Mouse (Mus musculus): ENCODE data around the gene Neurl4.
"Not testable (repeated sequence)": the region's sequence is repeated elsewhere in the genome, so short reads cannot be mapped to it uniquely, and the experiment has no call there.

The Neurl4 gene

DNA sequence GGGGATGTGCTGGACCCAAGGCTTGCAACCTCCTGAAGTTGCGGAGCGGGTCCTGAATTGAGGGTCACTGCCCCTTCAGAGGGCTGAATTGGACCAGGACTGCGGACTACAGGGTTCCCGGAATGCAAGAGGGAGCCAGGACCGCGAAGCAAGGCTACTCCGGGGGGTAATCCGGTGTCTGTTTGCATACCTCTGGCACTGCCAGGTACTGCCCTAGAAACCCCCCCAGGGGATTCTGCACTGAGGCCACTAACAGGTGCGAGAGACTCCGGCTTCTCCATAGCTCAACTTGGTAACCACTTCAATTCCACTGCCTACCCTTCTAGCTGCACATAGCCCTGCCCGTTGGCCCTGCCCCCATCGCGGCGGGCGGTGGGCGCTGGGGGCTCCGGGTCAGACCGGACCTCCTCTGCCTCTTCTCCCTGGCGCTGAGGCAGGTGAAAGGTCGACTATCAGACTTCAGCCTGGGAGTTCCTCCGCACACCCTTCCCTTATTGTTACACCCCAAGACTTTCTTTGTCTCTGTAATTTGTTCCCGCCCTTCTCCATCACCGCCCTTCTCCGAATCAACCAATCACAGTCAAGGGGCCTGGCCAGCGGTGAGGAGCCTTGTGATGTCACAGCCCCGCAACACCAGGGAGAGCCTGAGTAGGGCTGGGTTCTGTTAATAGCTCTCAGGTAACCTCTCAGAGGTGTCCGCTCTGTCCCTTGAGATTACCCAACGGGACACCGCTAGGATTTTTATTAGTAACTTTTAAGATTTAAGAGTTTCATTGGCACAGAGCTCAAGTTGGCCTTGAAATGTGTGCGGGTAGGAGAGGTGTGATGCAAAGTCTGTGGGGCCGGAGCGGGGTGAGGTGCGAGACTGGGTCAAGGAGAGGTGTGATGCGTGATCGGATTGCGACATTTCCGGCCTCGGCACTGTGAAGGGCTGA is at the start of gene Neurl4, which contains the start of gene 2810408A11Rik:
Gene Neurl4 (plus strand): TSS at position 602 of the 935 bp plus-strand sequence.
Gene 2810408A11Rik (minus strand): TSS at position 517 of the 935 bp plus-strand sequence.
- DNase-seq (ENCODE audit: low read depth, low spot score), result peak; percentile 78

DNA sequence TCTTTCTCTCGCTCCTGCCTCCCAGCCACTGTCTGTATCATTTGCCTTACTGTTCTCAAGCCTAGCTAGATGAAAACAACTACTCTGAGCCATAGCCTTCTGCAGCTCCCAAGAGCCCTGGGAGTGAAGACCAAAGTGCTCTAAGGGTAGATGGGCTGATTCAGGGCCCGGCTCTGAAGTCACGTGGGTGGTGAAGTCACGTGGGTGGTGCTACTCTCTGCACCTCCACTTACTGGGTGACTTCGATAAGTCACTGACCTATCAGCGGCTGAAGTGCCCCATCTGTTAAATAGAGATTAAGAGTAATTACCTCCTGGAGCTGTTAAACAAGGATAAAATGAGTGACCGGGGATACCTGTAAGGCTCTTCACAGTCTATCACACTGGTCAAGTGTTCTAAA is 46.9 kb upstream of the Neurl4 start:
- no peak for DNase-seq (ENCODE audit: low read depth, low spot score)

DNA sequence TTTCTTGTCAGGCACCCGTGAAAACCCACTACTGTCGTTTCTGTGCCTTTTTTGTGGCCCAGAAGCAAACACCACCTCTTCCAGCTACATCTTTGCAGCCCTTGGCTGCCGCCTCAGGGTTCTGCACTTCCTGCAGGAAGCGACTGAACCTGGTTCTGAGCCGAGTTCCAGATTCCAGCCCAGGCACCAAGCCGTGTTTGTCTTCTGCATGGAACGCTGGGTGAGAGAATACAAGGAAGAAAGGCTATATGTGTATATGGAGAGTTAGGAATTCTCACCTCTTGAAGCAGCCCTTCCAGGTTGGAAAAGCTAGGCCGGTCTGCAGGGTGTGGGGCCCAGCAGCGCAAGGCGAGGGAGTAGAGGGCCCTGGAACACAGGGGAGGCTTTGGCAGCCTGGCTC is 46.2 kb upstream of the Neurl4 start:
- DNase-seq (ENCODE audit: low read depth, low spot score), result no peak

DNA sequence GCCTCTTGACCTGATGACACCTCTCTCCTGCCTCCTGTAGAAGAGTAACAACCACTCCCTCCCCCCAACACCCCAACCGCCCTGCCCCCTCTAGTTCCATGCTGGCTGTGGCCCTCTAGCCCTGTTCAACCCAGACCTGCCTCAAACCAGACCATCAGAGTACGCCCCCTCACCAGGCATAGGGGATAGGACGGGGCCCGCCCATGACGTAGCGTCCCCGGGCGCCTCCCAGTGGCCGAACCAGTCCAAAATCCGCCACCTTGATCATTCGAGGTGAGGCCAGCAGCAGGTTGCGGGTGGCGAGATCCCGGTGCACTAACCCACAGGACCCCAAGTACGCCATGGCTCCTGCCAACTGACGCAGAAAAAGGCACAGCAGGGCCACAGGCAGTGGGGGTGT is 45.5 kb upstream of the Neurl4 start:
- no peak for DNase-seq (ENCODE audit: low read depth, low spot score)

GRCm38 (mm10) chr11:69858113-69858998 is 42.5 kb upstream of the Neurl4 start, which contains the start of gene Tnk1:
Tnk1 (minus strand) TSS chr11:69858730.
- DNase-seq (ENCODE audit: low read depth, low spot score), result no peak

GRCm38 (mm10) chr11:69863729-69864128 is 37.1 kb upstream of the Neurl4 start:
- DNase-seq (ENCODE audit: low read depth, low spot score), result not testable (repeated sequence)

GRCm38 (mm10) chr11:69864138-69864860 is 36.6 kb upstream of the Neurl4 start:
- DNase-seq (ENCODE audit: low read depth, low spot score), result no peak

DNA sequence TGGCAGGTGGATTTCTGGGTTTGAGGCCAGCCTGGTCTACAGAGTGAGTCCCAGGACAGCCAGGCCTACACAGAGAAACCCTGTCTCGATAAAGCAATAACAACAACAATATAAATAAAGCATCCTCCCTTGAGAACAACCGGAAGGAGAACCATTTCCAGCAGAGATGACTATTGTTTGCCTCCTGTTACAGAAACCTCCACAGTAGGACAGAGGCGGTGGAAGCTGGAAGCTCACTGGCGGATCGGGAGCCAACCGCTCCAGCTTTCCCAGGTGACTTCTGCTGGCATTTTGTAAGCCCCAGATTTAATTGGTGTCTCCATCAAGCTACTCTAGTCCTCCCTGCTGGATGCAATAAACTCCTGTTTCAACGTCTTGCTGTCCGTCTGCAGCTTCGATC is 35.3 kb upstream of the Neurl4 start:
- DNase-seq (ENCODE audit: low read depth, low spot score), result no peak

GRCm38 (mm10) chr11:69867335-69867734 is 33.5 kb upstream of the Neurl4 start:
- DNase-seq (ENCODE audit: low read depth, low spot score), result no peak

DNA sequence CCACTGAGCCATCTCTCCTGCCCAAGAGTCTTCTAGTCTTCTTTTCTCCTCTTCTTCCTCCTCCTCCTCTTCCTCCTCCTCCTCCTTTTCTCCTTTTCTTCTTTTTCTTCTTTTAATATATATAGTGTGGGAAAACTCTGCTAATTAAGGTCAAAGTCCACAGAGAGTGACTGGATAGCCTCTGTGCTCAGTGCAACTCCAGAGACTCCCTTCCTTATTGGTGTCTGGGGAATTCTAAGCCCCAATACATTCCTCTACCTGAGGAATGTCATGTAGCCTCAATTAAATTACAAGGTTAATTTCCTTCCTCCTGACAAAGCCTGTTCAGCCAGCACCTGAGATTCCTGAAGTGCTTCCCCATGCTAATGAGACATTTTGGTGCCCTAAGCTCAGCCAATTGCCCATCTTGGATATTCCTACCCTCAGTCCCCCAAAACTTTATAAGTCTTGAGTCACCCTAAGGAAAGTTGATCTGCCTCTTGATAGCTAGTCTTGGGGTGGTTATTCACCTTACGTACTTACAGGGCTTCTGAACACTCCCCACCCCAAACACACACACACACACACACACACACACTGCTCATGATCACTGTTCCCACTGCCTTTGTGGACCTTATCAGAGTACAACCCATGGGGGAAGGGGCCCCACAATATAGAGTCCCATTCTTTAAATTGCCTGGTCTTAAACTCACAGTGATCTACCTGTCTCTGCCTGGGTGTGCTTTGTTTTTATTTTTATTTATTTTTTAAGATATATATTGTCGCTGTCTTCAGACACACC is 30.4 kb upstream of the Neurl4 start:
- no peak for DNase-seq (ENCODE audit: low read depth, low spot score)

- DNase-seq (ENCODE audit: low read depth, low spot score), result no peak
Measured at GRCm38 (mm10) chr11:69871822-69872221, 29.1 kb upstream of the Neurl4 start.

DNA sequence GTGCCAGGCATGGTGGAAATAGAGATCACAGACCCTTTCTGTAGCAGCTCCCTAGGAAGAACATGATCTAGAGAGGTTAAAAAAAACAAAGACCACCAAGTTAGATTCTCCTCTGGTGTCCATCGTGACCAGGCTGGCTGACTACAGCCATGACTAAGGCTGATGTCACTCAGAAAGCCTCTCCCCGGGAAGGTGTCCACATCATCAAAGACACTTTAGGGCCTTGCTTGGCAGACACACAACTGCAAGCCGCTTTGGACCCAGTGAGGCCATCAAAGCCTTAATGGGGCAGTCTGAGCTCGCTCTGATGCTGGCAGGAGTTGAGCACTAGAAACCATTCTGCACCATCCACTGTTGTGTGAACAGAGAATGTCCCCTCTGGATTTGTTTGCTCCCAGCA is 28.4 kb upstream of the Neurl4 start:
- DNase-seq (ENCODE audit: low read depth, low spot score), result no peak

- no peak for DNase-seq (ENCODE audit: low read depth, low spot score)
Measured at GRCm38 (mm10) chr11:69876186-69876585, 24.7 kb upstream of the Neurl4 start.

- peak; percentile 60 for DNase-seq (ENCODE audit: low read depth, low spot score)
Measured at GRCm38 (mm10) chr11:69876867-69877266, 24.0 kb upstream of the Neurl4 start.

DNA sequence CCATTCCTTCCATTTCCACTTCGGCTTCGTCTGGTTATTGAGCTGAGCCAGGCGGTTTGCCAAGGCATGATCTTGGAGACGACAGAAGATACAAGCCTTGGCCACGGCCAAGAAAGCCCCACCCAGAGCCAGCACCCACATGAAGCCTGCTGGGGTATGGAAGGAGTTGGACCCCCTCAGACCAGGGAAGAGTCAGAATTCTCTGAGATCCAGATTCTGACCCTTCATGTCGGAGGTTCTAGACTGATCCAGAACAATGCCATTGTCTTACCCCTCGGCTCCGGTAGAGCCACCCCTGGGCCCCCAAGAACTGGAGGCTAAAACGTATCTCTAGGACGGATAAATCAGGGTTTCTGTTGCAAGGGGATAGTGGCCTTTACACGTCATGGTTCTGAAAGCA is 23.0 kb upstream of the Neurl4 start, which contains the start of gene Tmem95:
Gene Tmem95 (minus strand): TSS at position 141 of the 400 bp plus-strand sequence.
- no peak for DNase-seq (ENCODE audit: low read depth, low spot score)

GRCm38 (mm10) chr11:69878399-69878798 is 22.5 kb upstream of the Neurl4 start:
- DNase-seq (ENCODE audit: low read depth, low spot score), result no peak

- no peak for DNase-seq (ENCODE audit: low read depth, low spot score)
Measured at GRCm38 (mm10) chr11:69878952-69879351, 21.9 kb upstream of the Neurl4 start.

GRCm38 (mm10) chr11:69879711-69880110 is 21.2 kb upstream of the Neurl4 start:
- DNase-seq (ENCODE audit: low read depth, low spot score), result no peak

GRCm38 (mm10) chr11:69880506-69880852 is 20.4 kb upstream of the Neurl4 start:
- DNase-seq (ENCODE audit: low read depth, low spot score), result no peak

DNA sequence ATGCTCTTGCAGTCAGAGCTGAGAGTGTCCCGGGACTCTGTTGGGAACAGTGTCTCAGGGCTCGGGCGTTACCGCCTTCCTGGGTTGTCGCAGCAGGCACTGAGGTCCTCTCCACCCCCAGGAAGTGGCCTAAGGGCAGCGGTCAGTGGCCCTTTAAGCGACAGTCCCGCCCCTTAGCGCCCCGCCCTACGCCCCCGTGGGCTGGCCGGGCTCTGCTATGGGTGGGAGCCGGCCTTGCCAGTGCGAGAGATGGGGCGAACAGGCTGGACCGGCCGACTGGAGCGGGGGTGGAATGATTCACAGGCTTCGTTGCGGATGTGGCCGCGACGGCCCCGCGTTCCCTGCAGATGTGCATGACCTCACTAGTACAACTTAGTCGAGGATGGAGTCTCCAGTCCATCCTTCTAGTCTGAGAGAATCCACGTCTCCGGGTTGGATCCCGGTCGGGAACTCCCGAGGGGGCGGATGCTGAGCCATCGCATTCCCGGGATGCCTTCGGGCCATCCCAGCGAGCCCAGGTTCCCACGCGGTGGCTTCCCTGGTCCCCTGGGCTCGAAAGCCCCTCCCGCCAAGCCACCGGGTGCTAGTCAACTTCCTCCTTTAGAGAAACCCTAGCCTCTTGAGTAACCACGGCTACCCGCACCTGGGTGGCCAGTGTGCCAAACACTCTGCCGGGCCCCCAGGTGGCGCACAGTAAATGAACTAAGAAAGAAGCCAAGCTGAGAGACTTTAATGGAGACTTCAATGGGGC is 19.8 kb upstream of the Neurl4 start, which contains the start of gene Kctd11:
Gene Kctd11 (minus strand): TSS at position 554 of the 751 bp plus-strand sequence.
- no peak for DNase-seq (ENCODE audit: low read depth, low spot score)
